Mouse (Mus musculus): Measurements from ENCODE around the gene Cd86. TPM values are rescaled to one million over a fixed set of nuclear protein-coding genes. Genes with fewer than 3 reads are reported as not detected.

Gene Cd86
- polyA plus RNA-seq, 1 experiment from 2014 or later = 7.8 TPM

DNA sequence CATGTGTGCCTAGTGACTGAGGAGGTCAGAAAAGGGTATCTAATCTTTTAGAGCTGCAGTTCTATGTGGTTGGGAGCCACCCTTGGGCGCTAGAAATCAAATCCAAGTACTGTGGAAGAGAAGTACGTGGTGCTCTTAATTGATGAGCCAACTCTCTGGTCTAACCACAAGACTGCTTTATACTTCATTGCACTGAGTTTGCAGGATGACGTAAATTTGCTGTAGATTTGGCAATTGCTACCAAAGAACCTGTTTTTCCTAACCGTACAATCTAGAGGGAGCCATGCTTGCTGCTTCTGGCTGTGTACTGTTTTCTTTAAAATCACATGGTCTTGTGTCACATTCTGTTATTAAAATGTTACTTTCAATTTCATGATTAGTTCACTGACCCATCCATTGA is 10.0 kb downstream of the Cd86 start:
- WGBS (ENCODE audit: insufficient replicate concordance) = 51% methylated on average over 4 of the region's 4 CpGs
- no peak overlapping the region for H3K27ac ChIP-seq (replicated peaks)
- no peak overlapping the region for H3K4me3 ChIP-seq (replicated peaks)

DNA sequence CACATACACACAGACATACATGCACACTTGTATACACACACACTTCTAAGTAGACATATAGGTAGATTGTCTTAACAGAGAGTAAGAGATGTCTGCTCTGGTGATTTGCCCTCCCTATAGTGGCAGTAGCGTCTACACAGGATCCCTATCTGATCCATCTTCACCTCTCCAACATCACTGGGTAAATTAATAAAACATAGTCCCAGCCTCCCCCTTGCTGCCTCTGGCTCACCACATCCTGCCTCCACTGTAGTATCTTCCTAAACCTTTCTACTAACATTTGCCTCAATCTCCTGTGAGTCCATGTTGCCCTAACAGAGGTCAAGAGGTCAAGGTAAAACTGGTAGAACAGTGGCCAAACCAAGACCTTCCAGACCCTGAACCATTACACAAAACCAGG is 10.7 kb downstream of the Cd86 start:
- no peaks in the 10 kb centered on the region for H3K9me3 ChIP-seq (replicated peaks)
- no peak overlapping the region for H3K4me3 ChIP-seq (replicated peaks)
- H3K27me3 ChIP-seq = no peaks in the 10 kb centered on the region
- no peak for ATAC-seq (ENCODE audit: insufficient read depth)
- no peak overlapping the region for H3K4me2 ChIP-seq
- H3K9ac ChIP-seq = no peak overlapping the region
- WGBS (ENCODE audit: insufficient replicate concordance) = 60% methylated on average over 1 of the region's 1 CpGs
- H3K27ac ChIP-seq (replicated peaks) = no peak overlapping the region
- H3K4me1 ChIP-seq (replicated peaks) = no peaks in the 10 kb centered on the region
- H3K36me3 ChIP-seq (replicated peaks) = no peaks in the 10 kb centered on the region

More for the DNA sequence above, 10.0 kb downstream of the Cd86 start:
- Histone ChIP-seq H3K9me3 (replicated peaks) (no peaks in the 10 kb centered on the region), H3K36me3 (replicated peaks) (no peaks in the 10 kb centered on the region), H3K9ac (no peak overlapping the region), H3K4me1 (replicated peaks) (no peaks in the 10 kb centered on the region), H3K4me2 (no peak overlapping the region), H3K27me3 (no peaks in the 10 kb centered on the region)
- no peak for ATAC-seq (ENCODE audit: insufficient read depth)

DNA sequence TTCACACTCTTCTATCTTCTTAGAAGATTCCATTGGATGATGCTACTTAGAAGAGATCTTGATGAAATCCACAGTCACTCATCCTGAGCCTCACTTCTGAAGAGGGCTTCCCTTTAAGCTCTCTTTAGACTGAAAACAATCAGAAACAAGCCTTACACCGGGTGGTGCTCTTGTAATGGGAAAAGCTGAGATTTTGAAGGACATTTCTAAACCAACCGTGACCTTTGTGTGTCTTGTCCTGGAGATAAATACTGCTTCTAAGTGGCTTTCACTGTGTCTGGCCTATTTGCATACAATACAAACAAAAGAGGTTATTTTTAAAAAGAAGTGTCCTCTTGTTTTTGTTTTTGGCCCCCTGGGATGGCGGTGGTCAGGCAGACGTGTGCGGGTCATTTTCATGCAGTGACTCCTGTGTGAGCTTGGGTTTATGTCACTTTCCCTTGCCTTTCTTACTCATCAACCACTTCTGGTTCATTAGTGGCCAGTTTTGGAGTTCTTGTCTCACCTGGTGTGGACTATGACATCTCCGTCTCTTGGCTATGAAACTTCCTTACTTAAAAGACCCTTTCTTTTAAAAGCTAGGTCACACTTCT is 14.6 kb downstream of the Cd86 start:
- Histone ChIP-seq H3K27ac (replicated peaks) (no peak overlapping the region), H3K27me3 (no peaks in the 10 kb centered on the region), H3K4me3 (replicated peaks) (no peak overlapping the region), H3K36me3 (replicated peaks) (no peaks in the 10 kb centered on the region), H3K9ac (no peak overlapping the region), H3K4me1 (replicated peaks) (no peaks in the 10 kb centered on the region), H3K4me2 (no peak overlapping the region), H3K9me3 (replicated peaks) (no peaks in the 10 kb centered on the region)
- ATAC-seq (ENCODE audit: insufficient read depth) = no peak
- 67% methylated on average over 6 of the region's 6 CpGs for WGBS (ENCODE audit: insufficient replicate concordance)

DNA sequence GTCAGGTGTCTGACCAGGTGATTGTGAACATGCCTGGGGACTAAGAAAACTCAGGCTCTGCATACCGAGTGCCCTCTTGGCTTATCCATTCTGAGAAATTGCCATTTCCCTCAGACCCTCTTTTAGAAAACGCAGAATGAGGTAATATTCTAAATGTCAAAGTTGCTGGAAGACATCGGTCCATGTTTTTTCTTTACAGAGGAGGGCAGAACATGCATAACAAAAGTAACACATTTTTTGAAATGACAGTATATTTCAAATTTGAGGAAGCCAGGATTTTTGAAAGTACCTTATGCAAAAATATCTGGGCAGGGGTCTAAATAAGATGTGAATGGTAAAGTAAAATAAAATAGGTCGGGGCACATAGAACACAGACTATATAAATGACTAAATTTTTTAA is 15.4 kb downstream of the Cd86 start:
- Histone ChIP-seq H3K9ac (no peak overlapping the region), H3K4me3 (replicated peaks) (no peak overlapping the region), H3K27ac (replicated peaks) (no peak overlapping the region), H3K36me3 (replicated peaks) (no peaks in the 10 kb centered on the region), H3K4me1 (replicated peaks) (no peaks in the 10 kb centered on the region), H3K27me3 (no peaks in the 10 kb centered on the region), H3K9me3 (replicated peaks) (no peaks in the 10 kb centered on the region), H3K4me2 (no peak overlapping the region)
- no peak for ATAC-seq (ENCODE audit: insufficient read depth)
- 61% methylated on average over 4 of the region's 4 CpGs for WGBS (ENCODE audit: insufficient replicate concordance)

DNA sequence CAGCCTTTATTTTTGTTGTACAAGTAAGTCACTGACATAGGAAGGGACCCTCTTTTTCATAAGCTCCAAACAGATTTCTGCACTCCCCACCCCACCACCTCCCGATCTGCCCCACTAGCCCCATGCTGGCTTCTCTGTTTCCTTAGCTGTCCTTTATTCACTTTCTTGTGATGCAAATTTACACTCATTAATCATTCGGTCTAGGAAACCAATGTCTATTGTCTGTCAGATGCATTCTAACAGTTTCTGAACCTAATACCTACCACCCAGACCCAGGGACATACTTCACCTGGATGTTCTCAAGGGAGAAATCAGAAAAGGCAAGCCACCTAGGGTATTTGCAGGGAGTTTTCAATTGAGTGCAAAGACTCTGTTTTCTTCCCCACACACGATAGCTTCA is 16.6 kb downstream of the Cd86 start:
- Histone ChIP-seq H3K27ac (replicated peaks) (no peak overlapping the region), H3K36me3 (replicated peaks) (no peaks in the 10 kb centered on the region), H3K9ac (no peak overlapping the region), H3K4me1 (replicated peaks) (no peaks in the 10 kb centered on the region), H3K4me3 (replicated peaks) (no peak overlapping the region), H3K4me2 (no peak overlapping the region), H3K9me3 (replicated peaks) (no peaks in the 10 kb centered on the region), H3K27me3 (no peaks in the 10 kb centered on the region)
- 60% methylated on average over 3 of the region's 3 CpGs for WGBS (ENCODE audit: insufficient replicate concordance)
- ATAC-seq (ENCODE audit: insufficient read depth) = no peak

GRCm38 (mm10) chr16:36645124-36645523 is 20.8 kb downstream of the Cd86 start:
- Histone ChIP-seq H3K4me1 (replicated peaks) (no peaks in the 10 kb centered on the region), H3K9me3 (replicated peaks) (no peaks in the 10 kb centered on the region), H3K4me3 (replicated peaks) (no peak overlapping the region), H3K36me3 (replicated peaks) (no peaks in the 10 kb centered on the region), H3K4me2 (no peak overlapping the region), H3K9ac (no peak overlapping the region), H3K27ac (replicated peaks) (no peak overlapping the region), H3K27me3 (no peaks in the 10 kb centered on the region)
- no peak for ATAC-seq (ENCODE audit: insufficient read depth)
- WGBS (ENCODE audit: insufficient replicate concordance) = 64% methylated on average over 6 of the region's 6 CpGs

DNA sequence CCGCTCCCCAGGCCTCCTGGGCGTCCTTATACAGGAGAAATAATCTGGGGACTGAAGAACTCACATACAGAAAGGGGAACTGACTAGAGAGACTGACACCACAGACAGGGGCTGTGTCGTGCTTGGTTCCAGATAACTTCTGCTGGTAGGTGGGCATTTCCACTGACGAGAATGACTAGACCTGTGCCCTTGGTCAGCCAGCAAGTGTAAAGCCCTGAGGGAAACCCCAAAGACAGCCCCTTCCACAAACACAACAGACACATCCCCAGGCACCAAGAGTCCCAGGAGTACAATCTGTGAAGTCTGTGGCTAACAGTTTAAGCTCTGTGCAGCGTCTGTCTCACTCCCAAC is 23.2 kb downstream of the Cd86 start:
- Histone ChIP-seq H3K27ac (replicated peaks) (no peak overlapping the region), H3K9me3 (replicated peaks) (no peaks in the 10 kb centered on the region), H3K4me2 (no peak overlapping the region), H3K4me3 (replicated peaks) (no peak overlapping the region), H3K27me3 (no peaks in the 10 kb centered on the region), H3K9ac (no peak overlapping the region), H3K4me1 (replicated peaks) (no peaks in the 10 kb centered on the region), H3K36me3 (replicated peaks) (no peaks in the 10 kb centered on the region)
- no peak for ATAC-seq (ENCODE audit: insufficient read depth)
- WGBS (ENCODE audit: insufficient replicate concordance) = 39% methylated on average over 5 of the region's 5 CpGs

DNA sequence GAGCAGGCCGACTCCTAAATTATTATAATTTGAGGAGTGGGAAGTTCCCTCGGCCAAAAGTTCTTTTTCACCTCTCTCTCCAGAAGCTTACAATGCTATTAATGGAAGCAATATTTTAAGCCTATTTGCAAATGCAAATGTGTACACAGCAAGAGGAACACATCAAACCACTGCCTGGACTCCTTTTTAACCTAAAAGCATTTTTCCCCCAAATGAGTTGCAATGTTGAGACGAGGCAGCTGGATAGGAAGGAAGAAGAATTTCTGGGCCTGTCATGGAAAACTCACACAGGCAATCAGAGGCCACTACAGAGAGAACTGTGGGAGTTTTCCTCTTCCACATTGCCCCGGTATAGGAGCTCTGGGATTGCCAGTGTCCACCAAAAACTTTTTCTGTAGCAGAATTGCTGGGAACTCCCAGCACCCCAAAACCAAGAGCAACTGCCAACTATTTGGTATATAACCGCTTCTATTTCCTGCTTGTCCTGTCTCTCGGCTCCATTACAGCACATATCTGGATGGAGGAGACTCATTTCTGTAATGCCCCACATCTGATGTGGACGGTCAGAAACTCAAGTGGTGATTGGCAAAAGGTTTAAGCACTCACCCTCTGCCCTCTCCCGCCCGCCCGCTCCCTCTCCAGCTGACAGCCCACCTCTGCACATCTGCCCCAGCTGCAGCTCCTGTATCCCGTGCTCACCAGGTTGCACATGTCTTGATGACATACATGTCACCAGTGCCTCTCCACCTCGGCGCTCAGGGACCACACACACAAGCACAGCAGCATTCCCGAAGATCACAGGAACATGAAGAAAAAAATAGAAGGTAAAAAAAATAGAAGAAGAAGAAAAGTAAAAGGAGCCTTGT is 23.8 kb downstream of the Cd86 start:
- Histone ChIP-seq H3K27me3 (no peaks in the 10 kb centered on the region), H3K4me3 (replicated peaks) (no peak overlapping the region), H3K4me2 (no peak overlapping the region), H3K9ac (no peak overlapping the region), H3K4me1 (replicated peaks) (no peaks in the 10 kb centered on the region), H3K36me3 (replicated peaks) (no peaks in the 10 kb centered on the region), H3K9me3 (replicated peaks) (no peaks in the 10 kb centered on the region), H3K27ac (replicated peaks) (no peak overlapping the region)
- ATAC-seq (ENCODE audit: insufficient read depth) = no peak
- 59% methylated on average over 14 of the region's 14 CpGs for WGBS (ENCODE audit: insufficient replicate concordance)

DNA sequence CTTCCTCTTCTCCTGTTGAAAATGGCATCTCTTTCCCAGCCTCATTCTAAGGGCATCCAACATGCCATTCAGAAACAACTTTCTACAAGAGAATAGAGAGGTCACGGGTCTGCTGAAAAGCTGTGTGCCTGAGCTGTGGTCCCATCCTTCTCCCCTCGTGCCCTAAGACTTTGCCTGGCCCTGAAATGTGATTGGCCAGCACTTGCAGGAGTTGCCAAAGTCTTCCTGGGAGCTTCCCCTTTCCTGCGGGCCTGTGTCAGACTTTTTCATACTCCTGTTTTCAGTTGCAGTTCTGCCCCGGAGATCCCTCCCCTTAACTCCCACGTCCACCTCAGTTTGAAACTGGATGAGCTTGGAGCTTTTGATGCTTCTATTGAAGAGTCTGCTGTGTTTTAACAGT is 24.9 kb downstream of the Cd86 start:
- 52% methylated on average over 5 of the region's 5 CpGs for WGBS (ENCODE audit: insufficient replicate concordance)
- H3K9ac ChIP-seq = no peak overlapping the region
- no peak overlapping the region for H3K27ac ChIP-seq (replicated peaks)
- H3K4me1 ChIP-seq (replicated peaks) = no peaks in the 10 kb centered on the region
- H3K4me2 ChIP-seq = no peak overlapping the region
- H3K36me3 ChIP-seq (replicated peaks) = no peaks in the 10 kb centered on the region
- H3K27me3 ChIP-seq = no peaks in the 10 kb centered on the region
- ATAC-seq (ENCODE audit: insufficient read depth) = no peak
- no peaks in the 10 kb centered on the region for H3K9me3 ChIP-seq (replicated peaks)
- no peak overlapping the region for H3K4me3 ChIP-seq (replicated peaks)

- H3K27me3 ChIP-seq = no peaks in the 10 kb centered on the region
- no peaks in the 10 kb centered on the region for H3K9me3 ChIP-seq (replicated peaks)
- no peak overlapping the region for H3K9ac ChIP-seq
- no peak overlapping the region for H3K27ac ChIP-seq (replicated peaks)
- H3K4me3 ChIP-seq (replicated peaks) = no peak overlapping the region
- no peaks in the 10 kb centered on the region for H3K4me1 ChIP-seq (replicated peaks)
- no peak overlapping the region for H3K4me2 ChIP-seq
- 55% methylated on average over 16 of the region's 16 CpGs for WGBS (ENCODE audit: insufficient replicate concordance)
- no peak for ATAC-seq (ENCODE audit: insufficient read depth)
- H3K36me3 ChIP-seq (replicated peaks) = no peaks in the 10 kb centered on the region
These were observed 25.9 kb downstream of the Cd86 start for GRCm38 (mm10) chr16:36639812-36640504.

DNA sequence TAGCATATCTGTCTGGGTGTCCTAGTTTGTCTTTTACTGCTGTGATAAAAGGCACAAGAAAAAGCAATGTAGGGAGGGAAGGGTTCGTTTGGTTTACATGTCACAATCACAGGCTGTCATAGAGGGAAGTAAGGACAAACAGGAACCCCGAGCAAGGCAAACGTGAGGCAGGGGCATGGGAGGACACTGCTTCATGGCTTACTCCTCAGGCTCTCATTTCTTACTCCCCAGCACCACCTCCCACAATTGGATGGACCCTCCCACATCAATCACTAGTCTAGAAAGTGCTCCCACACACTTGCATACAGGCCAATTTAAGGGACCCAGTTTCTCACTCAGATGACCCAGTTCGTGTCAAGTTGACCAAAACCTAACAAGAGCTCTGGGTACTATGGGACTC is 29.1 kb downstream of the Cd86 start:
- no peak for ATAC-seq (ENCODE audit: insufficient read depth)
- Histone ChIP-seq H3K4me1 (replicated peaks) (no peaks in the 10 kb centered on the region), H3K36me3 (replicated peaks) (no peaks in the 10 kb centered on the region), H3K27ac (replicated peaks) (no peak overlapping the region), H3K9ac (no peak overlapping the region), H3K4me3 (replicated peaks) (no peak overlapping the region), H3K4me2 (no peak overlapping the region), H3K27me3 (no peaks in the 10 kb centered on the region), H3K9me3 (replicated peaks) (no peaks in the 10 kb centered on the region)
- 27% methylated on average over 4 of the region's 4 CpGs for WGBS (ENCODE audit: insufficient replicate concordance)
